Mouse (Mus musculus) neural tube, embryonic 10.5 days (tissue): ENCODE measurements at regions not wholly inside any gene's neighbourhood (a gene's known extent, or its start where the extent isn't known, plus 50 kb on each side); places are given as distances from the start of the nearest gene placed in this dataset.
"Not testable (repeated sequence)": the region's sequence is repeated elsewhere in the genome, so short reads cannot be mapped to it uniquely, and the experiment has no call there.

Experiments used
- DNase-seq: peaks from one replicate; pipeline ENCODE4 v3.0.0-alpha.2; 2017; ENCODE audit warnings: low spot score; ENCODE audit errors: extremely low spot score

DNA sequence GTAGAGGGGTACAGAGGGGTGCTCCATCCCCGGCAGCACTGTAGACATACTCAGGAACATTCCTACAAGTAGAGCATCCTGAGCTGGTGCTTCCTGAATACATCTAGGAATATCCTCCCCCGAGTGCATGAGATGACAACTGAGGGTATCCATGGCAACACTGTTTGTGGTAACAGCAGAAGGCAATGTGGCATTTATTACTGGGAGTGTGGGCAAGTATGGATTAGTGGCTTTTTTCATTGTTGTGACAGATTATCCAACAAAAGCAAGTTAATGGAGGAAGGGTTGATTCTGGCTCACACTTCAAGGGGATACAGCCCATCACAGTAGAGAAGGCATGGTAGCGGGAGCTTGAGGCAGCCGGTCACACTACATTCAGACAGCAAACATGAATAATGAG is 114.0 kb upstream of the Nxpe4 start:
- DNase-seq, result no peak

DNA sequence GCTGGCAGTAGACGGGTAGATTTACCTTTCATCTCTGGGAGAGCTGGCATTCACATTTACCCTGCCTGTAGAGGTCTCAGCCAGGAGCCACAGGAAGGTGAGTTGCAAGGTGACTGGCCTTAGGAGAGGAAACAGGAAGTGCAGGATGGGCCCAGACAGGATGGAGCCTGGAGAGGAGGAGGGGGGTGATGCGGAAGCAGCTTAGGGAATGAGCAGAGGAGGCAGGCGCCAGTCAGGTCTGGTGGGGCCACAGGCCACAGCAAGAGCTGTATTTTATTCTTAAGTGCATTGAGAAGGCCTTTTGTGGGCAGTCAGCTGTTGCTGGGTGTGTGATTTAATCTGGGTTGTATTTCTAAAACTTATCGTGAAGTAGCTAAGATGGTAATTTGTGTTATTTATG is 108.2 kb upstream of the Nxpe4 start:
- no peak for DNase-seq

DNA sequence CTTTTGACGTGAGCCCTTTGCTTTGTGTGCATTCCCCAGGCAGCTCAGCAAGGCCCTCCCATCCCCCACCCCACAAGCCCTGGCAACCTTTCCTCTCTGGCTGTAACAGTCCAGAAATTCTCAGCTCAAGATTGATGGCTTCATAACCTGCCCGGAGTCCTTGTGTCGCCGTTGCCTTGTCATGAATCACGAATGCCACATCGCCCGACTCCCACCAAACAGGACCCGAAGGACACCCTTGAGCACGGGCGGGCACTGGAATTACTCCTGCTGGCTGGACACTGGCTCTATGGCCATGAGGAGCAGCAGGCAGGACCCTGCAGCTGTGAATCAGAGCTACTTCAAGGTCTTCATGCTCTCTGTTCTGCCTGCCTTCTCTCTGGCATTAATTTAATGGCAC is 106.6 kb upstream of the Nxpe4 start:
- peak; percentile 25 for DNase-seq

DNA sequence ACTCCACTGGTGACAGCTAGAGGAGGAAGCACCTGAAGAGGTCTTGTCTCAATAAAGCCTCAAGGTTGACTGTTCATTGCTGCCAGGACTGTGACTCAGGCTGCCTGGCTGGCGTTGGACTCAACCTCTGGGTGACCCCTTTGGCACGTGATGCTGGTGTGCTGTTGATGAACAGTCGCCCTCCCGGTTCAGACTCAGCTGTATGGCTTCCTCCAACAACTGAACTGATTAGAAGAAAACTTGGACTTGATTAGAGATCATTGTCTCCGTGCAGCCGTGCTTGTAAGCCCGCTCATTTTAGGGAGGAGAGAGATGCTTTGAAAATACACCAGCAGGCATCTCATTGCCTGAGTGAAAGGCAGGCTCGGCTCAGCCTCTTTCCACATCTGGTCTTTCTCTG is 103.2 kb upstream of the Nxpe4 start:
- DNase-seq, result no peak

DNA sequence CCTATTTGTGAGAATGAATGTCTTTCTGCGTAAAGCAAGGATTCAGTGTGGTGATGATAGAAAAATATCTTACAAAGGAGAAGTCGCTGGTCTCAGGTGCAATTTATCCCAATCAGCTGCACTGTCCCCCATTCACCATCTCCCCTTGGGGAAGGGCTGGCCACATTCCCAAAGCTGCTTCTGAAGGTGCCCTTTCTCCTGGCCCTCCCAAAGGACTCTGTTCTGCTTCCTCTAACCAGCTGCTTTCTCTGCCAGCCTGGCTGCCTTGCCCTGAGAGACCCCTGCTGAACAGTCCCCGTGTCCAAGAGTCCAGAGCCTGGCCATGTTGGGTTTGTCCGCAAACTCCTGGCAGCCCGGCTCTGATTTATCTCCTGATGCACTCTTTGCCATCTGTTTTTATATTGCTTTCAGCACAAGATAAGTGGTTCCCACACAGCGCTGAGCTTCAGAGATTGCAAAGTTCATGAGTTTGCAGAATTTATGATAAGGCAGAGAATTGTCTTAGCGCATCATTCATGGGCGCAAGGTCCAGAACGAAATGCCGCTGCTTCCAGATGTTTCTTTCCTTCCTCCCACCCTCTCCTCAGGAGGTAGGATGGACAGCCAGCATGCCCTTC is 102.2 kb upstream of the Nxpe4 start:
- no peak for DNase-seq

DNA sequence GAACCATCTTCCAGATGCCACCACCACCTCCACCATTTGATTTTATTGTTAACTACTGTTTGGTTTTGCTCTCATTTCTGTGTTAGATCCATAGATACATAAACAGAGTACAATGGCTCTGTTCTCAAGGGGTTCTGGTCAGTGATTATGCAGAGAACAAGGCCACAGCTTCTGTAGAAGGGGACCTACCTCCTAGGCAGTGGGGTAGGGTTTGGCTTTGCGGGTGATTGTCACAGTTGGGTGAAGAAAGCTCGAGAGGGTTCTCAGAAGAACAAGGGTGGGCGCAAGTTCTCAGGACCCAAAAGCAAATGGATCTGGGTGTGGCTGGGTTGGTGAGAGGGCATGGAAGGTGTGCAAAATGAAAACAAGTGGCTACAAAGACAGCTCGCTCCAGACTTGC is 100.8 kb upstream of the Nxpe4 start:
- DNase-seq, result no peak

DNA sequence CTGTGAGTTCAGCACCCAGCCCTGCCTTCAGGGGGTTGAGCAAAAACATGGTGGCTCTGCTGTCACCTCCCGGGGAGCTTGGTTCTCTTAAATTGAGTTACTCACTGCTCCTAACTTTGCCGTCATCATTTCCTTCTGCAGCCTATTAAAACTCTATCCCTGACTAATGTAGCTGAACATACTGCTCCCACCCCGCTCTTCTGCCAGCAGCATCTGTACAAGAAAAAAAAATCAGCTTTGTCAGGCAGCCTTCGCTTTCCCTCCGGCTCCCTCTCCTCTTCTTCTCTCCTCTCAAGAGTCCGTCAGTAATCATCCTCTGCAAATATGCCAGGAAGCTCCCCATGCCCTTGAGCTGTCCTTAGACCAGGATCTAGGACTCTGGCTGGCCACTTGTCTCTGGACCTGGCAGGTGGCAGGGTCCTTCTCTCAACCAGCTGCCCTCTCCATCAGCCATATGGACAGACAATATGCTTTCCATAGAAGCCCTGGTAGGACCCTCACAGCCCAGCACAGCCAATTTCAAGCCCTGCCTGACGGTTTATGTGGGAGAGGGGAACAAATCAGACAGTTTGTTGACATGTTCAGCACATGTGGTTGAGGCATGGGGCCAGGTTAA is 95.0 kb upstream of the Nxpe4 start:
- no peak for DNase-seq

DNA sequence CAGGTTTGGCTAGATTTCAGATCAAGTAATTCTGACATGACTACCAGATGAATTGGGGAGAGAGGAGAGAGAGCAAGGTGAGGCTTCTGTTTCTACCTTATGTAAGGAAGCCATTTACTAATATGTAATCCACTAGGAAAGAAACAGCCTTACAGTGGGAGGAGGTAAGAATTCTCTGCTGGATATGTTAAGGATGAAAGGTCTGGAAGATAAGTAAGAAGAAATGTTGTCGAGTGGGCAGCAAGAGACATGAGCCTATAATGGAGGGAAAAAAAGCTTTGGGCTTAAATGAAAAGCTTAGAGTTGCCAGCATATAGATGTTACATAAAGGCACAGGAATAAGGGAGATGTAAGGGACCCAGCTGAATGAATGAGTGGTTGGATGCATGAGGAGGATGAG is 89.2 kb upstream of the Nxpe4 start:
- DNase-seq, result no peak

DNA sequence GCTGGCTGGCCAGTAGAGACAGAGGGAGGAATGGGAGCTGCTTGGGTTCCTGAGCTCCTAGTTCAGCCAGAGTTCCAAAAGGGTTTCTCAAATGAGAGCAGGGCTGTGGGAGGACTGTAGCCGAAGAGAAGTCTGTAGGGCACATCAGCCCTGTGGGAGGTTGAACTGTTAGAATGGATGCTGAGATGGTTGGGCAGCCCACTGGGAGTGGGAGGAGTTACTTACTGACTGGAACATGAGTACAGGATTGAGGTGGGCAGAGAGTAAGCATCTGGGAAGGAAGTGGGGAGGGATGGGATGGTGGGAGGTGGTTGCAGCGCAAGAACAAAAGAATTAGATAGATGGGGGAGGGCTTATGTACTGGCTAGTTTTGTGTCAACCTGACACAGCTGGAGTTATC is 88.7 kb upstream of the Nxpe4 start:
- DNase-seq, result no peak

DNA sequence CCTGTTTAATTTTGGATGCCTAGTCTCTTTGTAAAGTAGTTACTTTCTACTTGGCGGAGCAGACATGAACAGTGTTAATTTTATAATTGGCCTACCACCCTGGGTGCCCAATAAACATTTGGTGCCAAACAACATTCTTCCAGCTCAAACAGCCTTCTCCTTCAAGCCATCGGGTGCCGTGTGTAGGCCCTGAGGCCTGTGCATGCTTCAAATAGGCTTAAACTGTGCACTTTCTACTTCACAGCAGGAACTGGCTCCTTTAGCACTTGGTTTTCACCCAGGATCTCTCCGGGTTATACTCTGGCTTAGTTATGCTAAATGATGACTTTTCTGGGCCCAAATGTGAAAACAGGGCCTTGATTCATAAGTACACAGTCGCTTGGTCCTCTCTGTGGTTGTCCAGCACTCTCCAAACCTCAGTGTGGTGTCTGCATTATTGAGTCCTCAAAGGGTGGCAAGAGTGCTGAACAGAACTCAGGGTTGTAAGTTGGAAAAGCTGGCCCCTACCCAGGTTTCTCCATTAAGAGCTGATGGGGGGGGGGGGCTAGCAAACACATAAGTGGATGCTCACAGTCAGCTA is 86.1 kb upstream of the Nxpe4 start:
- no peak for DNase-seq

DNA sequence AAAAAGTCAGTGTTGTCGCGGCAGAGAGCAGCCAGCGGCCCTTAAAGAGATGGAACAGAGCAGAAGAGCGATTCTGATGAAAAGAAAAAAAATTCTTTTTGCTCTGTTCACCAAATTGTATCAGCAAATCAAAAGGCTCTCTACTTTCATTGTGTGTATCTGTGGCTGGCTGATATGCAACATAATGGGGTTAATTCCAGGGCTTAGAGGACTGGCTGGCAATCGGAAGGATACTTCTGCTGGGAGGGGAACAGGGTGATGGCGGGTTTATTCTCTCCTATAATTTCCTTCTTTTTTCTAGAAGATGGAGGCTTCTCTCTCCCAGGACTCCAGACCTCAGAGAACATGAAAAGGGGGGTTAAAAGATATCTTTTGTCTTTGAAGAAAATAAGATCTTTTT is 79.4 kb upstream of the Nxpe4 start:
- no peak for DNase-seq

DNA sequence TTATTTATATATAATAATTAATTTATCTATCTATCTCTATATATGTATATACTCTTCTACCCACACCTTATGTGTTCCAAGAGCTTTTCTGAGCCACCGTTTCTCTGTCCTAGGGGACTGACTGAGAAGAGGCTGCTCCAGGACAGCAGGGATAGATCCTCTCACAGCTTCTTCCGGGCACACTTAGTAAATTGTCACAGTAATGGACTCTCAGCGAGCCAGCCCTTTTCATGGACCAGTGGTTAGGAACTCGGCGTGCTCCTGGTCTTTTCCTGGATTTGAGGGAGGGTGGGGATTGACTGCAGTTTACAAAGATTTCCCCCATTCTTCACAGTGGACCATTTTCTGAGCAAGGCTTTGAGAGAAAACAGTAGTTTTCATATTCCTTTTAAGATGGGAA is 77.6 kb upstream of the Nxpe4 start:
- not testable (repeated sequence) for DNase-seq

DNA sequence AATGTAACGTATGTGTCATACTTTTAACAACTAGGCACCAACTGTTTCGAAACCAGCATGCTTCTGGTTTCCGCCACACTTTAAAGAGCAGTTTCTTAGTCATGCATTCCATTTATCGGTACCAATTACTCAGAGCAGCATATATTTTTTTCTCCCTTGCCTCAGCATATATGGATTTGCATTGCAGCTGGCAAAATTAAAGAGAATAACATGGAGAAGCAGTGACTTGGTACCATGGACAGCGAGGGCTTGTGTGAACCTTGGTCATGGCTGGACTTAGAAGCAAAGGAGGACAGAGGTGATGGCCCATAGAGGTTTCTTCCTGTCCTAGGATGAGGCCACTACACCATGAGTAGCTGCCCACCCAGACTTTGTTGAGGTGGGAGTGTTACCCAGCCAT is 72.2 kb upstream of the Nxpe4 start:
- DNase-seq, result no peak

DNA sequence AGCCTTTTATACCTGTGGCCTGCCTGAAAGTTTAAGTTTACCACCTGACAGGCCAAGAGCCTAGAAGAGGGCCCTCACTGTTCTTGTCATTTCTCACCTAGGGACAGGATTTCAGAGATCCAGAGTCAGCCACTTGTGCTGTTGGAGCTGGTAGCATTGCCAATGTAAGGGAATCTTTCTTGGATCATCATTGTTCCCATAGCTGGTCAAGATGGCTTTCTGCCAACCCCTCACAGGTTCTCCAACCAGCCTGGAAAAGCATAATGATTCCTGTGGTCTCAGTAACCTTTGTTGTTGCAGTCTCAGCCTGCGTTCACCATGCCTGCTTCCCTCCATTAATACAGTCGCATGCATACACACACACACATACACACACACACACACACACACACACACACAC is 67.1 kb upstream of the Nxpe4 start:
- DNase-seq, result no peak

DNA sequence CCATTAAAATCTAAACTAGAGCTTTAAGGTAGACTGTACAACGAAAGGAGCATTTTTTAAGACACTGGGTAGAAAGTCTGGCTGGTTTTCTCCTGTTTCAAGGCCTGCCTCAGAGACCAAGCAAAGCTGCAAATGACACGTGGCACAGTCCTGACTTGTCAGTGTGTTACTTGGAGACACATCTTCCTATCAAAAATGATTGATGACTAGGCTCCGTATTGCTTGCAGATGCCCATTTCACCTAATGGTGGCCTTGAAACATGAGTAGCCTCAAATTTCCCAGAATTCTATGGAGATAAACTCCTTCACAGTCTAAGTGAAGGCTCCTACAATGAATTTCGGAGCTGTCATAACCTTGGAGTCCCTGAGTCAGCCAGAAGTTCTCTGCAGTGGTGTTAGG is 62.0 kb upstream of the Nxpe4 start:
- DNase-seq, result no peak

DNA sequence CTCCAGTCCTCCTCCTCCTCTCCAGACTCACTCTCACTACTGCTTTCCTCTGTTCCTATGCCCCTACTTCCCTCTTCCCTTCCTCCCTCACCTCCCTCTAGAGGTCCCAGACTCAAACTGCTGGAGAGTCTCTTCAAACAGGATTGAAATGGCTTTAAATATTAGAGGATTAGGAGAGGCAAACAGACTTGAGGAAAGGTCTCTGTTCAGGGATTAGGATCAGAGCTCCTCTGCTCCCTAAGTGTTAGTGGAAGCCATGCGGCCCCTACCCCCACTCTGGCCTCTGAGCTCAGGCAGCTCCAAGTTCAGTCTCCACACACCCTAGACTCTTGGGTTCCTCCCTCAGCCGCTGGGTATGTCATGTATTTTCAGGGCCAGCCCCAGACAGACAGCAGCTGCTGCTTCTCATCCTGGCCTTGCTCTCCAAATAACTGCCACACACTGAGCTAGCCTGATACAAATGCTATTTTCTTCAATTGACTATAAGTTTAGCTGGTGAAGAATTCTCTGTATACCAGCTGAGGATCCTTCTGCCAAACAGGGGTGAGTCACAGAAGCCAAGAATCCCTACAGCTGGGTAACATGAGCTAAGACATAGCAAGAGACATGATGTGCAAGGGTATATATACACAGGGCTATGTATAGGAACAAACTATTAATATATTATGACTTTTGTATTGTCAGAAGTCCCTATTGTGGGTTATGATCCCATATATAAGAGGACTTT is 55.2 kb upstream of the Nxpe4 start:
- DNase-seq, result no peak

DNA sequence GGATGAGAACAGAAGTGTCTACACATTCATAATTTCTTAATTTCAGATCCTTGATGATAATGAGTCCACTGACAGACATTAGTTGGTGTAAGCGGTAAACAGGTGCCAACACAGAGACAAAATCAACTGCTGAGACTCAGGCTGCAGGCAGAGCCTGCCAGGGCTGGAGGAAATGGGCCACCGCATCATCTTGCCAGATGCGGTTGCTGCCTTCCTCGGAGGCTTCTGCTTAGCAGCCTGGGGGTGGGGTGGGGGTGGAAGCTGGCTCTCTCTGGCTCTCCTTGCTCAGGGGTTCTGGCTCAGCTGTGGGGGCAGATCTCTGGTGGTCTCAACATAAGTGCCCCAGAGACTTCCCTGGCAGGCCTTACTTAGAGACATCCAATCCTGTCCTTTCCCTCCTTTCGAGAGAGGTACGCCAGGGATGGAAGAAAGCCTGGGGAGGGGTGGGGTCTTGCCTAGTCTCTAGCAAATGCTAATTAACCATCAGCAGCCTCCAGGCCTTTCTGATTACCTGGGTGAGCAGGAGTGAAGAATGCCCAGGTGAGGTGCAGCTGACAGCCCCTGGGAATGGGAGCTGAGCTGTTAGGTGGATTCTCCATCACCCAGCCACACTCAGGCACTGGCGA is 52.7 kb upstream of the Nxpe4 start:
- DNase-seq, result no peak

DNA sequence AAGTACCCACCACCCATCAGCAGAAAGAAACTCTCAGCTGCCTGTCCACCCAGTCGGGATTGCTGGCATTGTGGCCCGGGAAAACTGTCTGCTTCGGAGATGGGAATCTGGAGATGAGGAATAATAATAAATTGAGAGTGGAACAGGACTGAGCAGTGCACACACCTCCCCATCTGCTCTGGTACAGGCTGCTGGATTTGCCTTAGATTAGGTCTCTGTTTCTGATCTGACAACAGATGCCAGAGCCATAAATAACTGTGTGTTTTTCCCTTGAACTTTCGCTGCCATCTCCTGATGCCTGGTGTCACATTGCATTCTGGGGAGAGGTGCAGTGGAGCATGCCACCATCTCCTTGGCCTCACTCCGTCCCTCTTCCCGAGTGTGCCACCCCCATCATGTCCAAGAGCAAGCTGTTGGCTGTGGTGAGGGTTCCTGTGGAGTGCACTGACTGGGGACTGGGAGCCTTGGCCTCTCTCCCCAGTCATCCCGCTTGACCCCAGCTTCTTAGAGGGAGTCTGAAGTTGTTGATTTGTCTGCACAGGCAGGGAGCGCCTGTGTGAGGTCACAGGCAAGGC is 50.4 kb upstream of the Nxpe4 start:
- no peak for DNase-seq
